Mouse (Mus musculus) frontal cortex, postnatal 25 days (tissue): ENCODE measurements around the gene Vmn1r209.
"Not testable (repeated sequence)": the region's sequence is repeated elsewhere in the genome, so short reads cannot be mapped to it uniquely, and the experiment has no call there.

Experiments used
- DNase-seq, 2 experiments: peaks; one replicate each; pipeline ENCODE4 v3.0.0; 2022; ENCODE audit warnings: low spot score in 2 of 2

The Vmn1r209 gene

DNA sequence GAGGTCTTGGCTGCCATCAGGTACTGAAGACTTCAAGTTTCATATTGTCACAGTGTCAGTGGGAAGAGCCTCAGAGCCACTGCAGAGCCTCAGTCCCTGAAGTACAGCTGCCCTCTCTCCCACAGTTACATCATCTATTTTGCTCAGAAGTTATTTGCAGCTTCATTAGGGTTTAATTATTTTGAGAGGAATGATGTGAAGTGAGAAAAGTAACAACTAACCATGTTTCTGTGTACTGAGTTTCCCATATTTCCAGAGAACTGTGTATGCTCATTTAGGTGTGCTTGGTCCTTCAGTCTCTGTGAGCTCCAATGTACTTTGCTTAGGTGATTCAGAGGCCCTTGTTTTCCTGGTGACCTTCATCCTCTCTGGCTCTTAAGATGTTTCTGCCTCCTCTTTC lies at the start of gene Vmn1r209:
Vmn1r209 (minus strand) TSS at position 101 of the 400 bp plus-strand sequence.
- DNase-seq = not testable (repeated sequence)

DNA sequence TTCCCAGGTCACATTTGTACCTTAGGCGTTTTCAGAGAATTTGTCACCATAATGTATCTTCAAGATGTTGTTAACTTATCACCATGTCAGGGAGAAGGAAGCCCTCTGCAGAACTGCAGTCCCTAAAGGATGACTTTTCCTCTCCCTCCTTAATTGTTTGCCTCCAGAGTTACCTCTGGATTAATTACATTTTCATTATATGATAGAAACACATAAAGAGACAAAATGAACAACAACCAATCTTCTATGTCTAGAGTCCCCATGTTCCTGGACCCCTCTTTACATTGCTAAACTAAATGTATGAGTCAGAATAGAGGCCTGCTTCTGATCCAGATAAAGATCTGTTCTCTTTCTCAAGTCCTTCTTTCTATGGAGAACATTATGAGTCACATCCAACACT lies 48.0 kb upstream of the Vmn1r209 start, which contains the start of gene Vmn1r211:
Vmn1r211 (minus strand) TSS at position 101 of the 400 bp plus-strand sequence.
- no peak for DNase-seq

DNA sequence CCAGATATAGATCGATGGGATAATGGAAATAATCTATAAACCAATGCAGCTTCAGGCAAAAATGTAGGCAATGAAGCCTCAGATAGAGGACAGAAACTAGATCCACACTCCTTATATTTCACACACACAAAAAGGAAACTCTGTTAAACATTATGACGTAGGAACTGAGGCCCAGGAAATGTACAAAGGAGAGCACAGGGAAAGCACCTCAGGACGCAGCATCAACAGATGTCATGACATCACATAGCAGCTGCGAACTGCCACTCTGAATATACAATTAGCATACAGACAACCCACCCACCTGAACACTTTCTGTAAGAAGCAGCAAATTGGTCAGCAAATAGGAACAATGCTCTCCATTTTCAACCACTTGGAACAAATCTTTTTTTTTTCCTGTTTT lies 45.3 kb upstream of the Vmn1r209 start:
- DNase-seq = no peak

DNA sequence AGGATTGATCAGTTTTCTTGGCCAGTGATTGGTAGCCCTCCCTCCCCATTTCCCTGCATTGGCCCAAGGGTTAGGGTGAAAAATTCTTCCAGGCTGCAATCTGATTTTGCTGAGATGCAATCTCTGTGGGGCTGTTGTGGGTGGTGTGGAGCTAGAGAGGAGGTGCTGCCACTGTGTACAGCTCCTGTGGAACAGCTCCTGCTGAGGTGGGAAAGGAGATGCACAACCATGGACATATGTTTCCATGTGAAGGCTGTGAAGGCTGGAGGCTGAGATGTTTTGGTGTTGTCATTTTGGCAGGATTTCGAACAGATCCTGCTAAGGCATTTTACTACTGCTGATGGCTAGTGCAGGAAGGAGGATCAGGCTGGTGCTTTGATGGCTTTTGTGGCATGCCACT lies 37.3 kb upstream of the Vmn1r209 start:
- no peak for DNase-seq

DNA sequence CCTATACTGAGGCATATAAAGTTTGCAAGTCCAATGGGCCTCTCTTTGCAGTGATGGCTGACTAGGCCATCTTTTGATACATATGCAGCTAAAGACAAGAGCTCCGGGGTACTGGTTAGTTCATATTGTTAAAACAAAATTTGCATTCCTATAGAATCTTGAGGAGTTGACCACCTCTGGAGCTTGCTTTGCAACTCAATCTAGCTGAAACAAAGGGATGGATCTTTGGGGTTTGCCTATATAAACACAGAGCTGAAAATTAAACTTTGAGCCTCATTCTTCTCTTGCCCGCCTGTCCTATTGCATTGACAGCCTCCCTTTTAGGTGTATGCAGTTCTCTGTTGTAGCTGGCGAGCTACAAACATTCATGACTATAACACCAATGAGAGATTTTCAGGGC lies 34.8 kb upstream of the Vmn1r209 start:
- DNase-seq = not testable (repeated sequence)

DNA sequence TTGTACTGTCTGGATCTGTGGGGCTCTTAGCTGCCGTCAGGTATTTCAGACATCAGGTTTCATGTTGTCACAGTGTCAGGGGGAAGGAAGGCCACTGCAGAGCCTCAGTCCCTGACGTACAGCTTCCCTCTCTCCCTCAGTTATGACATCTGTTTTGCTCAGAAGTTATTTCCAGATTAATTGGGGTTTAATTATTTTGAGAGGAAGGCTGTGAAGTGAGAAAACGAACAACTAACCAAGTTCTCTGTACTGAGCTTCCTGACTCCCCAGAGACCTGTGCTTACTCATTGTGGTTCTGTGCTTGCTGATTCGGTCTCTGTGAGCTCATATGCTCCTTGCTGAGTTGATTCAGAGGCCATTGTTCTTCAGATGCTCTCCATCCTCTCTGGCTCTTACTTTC lies 21.8 kb upstream of the Vmn1r209 start, which contains the start of gene Vmn1r210:
Vmn1r210 (minus strand) TSS at position 101 of the 400 bp plus-strand sequence.
- no peak for DNase-seq

DNA sequence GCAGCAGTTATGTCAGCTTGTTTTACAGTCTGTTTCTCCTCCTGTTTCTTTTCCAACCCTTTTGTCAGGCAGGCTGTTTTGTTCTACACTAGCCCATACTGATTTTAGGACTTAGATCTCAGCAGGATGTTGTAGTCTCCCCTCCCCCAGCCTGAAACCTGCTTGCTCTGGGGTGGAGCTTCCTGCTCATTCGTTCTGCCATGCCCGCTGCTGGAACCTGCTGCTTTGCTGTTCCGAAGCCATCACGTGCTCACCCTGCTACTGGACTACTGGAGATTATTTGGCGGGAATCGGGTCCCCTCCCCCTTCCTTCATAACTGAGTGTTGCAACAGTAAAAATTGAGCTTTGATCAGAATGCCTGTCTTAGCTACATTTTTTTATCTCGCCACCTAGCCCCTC lies 19.9 kb upstream of the Vmn1r209 start:
- not testable (repeated sequence) for DNase-seq

DNA sequence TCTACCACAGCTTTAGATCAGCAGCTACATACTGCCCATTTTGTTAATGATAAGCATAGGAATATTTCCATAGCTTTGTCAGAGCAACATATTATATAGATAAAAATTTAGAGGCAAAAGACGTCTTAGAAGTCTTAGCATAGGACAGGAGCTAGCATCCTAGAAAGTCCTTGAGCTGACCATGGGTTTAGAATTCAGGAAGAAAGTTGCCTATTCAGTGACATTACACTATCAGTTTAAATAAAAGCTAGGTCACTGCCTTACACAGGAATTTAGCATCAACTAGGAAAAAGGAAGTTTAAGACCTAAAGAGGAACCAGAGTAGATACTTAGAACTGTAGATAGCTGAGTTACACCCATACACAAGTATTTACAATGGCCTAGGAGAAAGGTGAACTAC lies 12.1 kb upstream of the Vmn1r209 start:
- not testable (repeated sequence) for DNase-seq

DNA sequence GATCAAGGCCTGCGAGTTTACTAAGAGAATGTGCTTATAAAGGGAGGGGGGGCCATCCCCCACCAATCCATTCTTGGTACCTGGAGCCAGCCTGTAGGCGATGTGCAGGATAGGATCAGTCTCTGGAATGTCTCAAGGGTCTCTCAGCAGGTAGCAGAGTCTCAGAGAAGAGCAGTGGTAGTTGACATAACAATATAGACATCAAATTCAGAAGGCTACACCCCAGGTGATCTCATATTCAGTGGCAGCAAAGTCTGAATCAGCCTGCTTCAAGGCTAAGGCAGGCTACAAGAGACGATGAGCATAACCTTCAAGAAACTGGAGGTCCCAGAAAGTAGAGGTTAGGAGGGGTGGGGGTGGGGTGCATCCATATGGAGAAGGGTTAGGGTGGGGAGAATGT lies 21.4 kb downstream of the Vmn1r209 start:
- DNase-seq = not testable (repeated sequence)

DNA sequence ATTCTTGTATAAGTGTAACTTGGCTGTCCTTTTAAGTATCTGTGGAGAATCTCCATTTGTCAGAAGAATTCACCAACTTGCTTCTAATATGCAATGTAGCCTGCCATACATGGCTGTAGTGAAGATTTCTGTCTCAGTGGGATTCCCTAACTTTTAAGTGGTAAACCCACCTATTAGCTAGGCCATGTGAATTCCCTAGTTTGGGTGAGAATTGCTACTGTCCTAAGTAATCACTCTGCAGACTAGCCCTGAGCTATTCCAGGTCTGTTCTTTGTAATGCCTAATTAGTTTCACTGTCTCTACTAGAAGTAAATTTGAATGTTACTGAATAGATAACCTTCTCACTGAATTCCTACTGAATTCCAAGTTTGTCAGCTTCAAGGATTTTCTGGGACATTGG lies 25.3 kb downstream of the Vmn1r209 start:
- not testable (repeated sequence) for DNase-seq

DNA sequence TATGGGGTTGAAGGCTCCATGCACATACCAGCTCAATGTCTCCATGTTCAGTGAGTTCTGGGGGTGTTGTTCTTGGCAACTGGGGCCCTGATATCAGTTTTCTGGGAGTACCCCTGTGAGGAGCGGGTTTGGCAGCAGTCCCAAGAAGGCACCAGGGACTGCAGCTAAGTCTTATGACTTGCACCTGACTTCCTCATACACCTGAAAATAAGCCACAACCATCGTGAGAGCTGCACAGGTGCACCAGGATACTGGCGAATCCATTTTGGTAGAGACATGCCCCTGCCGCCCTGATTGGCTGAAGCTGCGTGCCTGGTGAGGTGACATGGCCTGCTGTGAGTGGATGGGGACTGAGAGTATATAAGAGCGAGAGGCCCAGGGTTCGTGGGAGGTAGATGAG lies 32.2 kb downstream of the Vmn1r209 start, which contains the start of gene Vmn1r208:
Vmn1r208 (minus strand) TSS at position 101 of the 400 bp plus-strand sequence.
- DNase-seq = not testable (repeated sequence)

DNA sequence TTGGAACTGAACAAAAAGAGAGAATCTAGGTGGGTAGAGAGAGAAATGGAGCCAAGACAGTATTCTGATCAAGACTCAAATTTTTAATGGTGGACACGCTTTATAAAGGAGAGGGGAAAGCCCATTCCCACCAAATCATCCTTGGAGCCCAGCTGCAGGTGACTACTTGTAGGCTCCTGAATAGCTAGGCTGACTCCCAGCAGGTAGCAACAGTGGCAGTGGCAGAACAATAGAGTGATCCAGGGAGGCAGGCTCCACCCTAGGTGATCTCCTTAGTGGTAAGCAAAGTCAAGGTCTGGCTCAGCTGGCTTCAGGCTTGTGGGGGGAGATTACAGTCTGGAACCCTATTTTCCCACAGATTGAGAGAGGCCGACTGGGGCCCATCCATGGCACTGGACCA lies 37.9 kb downstream of the Vmn1r209 start:
- DNase-seq = not testable (repeated sequence)
